Mouse (Mus musculus): Measurements from ENCODE around the gene Ulk4.
"Not testable (repeated sequence)": the region's sequence is repeated elsewhere in the genome, so short reads cannot be mapped to it uniquely, and the experiment has no call there.

The Ulk4 gene

DNA sequence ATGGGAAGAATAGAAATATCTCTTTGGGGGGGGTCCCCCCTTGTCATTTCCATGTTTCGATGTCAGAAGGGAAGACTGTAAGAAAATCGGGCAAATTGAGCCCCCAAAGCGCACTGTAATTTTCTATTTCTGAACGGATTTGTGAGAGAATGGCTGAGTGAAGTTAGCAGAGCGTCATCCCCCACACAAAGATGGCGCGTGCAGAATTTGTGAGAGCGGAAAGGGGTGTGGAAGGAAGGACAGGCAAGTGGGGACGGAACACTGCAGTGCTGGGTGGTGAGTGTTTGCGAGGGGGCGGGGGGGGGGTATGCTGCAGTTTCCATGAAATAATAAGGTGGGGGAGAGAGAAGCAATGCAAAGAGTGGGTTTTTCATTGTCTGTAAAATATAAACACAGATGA, 347.9 kb downstream of the Ulk4 start, which contains the start of gene Ctnnb1:
TSS of gene Ctnnb1 (plus strand) at position 136 of the 400 bp plus-strand sequence.
- no peak for DNase-seq

DNA sequence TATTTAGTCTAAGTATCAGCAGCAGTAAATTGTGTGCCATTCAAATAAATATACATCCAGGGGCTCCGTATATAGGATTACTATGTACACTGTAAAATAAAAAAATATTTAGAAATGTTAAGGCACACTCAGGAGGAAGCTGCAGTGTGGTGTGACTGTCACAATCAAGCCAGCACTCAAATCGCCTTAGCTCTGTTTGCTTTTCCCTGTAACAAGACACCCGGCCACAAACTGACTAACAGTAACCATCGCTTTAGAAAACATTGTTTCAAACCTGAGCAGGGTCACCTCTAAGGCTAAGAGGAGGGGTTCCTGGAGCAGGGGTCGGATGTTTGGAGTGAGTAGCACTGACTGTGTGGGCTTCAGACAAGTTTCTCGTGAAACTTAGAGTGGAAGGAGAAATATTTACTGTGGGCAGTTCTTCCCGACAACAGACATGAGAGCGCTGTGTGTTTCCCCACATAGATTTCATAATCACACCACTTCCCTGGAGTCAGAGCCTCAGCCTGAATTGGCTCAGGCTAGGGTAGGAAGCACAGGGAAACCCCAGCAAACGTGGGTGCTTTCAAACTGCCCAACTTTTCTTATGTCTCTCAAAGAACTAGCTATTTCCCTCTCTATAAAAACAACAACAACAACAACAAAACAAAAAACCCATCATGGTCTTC, 349.9 kb downstream of the Ulk4 start:
- no peak for DNase-seq

DNA sequence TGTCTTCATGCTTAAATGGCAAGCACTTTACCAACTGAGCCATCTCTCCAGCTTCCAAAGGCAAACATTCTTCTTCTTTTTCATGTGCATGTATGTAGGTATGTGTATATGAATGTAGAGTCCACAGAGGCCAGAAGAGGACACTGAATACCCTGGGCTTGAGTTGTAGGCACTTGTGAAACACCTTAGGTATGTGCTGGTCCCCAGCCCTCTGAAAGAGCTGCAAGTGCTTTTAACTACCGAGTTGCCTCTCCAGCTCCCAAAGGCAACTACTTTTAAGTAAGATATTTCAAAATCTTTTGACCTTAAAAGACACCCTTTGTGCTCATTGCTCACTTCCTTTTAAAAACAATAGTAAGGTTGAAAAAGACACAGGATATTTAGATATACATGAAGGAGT, 350.9 kb downstream of the Ulk4 start:
- DNase-seq: no peak

DNA sequence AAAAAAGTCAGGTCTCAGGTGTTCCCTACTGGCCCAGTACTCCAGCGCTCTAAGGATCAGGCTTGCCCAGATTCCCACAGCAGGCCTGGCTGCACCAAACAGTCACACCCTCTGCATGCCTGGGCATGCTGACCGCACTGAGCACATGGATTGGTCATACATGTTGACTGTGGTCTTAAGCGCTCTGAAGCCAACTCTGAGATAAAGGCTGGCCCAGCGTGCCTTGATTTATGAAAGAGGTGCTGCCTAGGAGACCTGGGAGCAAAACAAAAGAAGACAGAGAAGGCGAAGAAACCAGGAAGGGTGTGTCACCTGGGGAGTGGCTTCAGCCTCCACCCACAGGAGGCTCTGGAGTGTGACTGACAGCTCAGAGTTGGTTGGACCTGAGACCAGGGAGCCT, 357.9 kb downstream of the Ulk4 start:
- DNase-seq: no peak

DNA sequence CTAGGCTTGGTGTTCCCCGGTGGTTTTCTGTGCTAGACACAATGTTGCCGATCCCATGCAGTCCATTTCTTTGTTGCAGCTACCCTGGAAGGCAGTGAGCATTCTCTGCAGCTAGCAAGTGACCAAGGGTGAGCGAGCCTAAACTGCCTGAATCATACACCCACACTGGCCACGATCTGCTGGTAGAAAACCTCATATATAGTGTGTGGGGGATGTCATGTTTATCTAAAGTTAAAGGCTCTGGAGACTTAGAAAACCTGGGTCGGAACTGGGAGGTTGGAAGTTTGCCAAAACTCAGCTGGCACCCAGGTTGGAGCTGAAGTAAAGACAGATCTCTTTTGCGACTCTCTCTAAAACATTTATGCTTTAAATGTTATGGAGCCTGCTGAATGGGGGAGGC, 358.4 kb downstream of the Ulk4 start:
- DNase-seq: peak; percentile 34

DNA sequence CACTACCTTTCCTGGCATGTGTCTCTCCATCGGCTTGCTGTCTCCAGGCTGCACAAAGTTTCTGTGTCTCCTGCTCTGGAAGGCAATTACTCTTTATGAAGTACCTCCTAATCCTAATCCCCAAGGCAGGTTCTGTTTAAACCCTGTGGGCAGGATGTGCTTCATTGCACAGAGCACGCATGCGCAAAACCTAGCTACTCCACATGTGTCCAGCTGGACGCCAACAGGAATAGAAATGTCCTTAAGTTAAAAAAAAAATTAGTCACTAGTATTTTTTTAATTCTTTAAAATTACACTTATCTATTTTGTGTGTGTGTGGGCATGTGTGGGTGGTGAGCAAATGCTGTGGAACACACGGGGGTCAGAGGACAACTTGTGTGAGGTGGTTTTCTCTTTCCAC, 358.8 kb downstream of the Ulk4 start:
- DNase-seq: peak; percentile 19

DNA sequence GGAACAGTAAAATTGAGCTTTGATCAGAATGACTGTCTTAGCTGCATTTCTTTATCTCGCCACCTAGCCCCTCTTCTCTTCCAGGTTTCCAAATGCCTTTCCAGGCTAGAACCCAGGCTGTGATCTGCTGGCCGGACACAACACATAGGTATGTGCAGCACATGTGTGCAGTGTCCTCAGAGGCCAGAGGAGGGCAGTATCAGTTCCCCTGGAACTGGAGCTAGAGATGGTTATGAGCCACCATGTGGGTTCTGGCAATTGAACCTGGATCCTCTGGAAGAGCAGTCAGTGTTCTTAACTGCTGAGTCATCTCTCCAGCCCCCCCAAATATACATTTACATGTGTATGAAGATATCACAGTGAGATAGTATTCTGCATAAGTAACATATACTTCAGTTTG, 359.4 kb downstream of the Ulk4 start:
- not testable (repeated sequence) for DNase-seq

DNA sequence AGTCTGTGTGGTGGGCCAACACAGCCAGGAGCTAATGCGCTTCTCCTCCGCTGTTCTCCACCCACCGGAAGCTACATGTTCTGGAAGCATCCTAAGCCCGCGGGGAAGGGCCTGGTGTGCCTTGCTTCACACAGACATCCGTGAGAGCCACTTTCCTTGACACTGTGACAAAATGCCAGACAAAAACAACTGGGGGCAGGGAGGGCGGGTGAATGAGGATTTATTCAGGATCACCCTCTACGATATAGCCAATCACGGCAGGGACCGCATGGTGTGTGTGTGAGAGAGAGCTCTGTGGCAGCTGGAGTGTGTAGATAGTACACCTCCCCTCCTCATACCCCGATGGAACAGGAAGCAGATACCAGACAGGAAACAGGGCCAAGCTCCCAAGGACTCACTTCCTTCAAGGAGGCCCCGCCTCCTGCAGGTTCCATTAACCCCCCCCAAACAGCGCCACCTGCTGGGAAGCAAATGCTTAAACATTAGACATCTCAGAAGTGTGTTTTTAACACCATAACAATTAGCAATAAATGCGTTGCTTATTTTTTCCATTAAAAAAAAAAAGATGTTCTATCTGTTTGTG, 362.0 kb downstream of the Ulk4 start:
- no peak for DNase-seq

DNA sequence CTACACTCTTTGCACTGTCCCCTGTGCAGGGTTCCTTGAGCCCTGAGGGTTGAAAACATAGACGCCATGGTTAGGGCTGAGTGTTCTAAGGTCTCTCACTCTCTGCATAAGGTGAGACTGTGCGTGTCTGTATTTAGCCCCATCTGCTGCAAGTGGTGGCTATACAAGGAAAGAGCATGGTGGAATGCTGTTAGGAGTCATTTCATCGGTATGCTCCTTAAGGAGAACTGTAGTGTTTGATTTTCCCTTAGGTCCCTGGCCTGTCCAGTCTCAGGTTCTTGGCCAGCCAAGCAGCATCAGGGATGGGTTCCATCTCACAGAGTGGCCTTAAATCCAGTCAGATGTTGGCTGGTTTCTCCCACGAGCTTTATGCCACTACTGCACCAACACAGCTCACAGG, 362.6 kb downstream of the Ulk4 start:
- no peak for DNase-seq

DNA sequence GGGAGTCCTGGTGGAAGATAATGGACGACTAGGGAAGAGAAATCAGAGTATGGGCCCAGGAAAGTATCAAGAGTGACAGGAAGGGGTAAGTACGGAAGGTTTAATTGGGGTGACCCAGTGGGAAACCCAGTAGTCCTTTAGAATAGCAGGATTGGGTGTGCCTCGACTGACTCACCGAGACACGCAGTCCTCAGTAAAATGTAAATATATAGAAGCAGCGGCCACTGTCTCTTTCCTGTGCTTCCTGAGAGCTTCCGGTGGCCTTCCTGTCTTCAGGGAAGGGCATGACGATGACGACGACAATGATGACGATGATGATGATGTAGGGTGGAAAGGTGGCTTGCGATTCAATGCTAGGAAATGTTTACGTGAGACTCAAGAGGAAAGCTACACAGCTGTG, 363.8 kb downstream of the Ulk4 start:
- no peak for DNase-seq

DNA sequence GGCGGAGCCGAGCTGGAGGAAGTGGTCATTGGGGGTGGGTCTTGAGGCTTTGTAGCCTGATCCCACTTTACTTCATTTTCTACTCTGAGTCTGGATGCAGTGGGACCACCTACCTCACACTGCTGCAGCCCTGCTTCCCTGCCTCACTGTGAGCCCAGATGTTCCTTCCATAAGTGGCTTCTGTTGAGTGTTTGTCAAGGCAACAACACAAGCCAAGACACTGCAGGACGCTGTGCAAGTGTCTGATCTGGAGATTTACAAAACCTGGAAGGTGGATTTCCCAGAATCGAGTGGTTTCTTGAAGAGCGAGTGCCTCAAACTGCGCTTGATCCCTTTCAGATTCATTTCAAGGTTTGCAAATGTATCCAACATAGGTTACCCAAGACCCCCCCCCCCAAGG, 368.5 kb downstream of the Ulk4 start:
- DNase-seq: no peak

Data from right cerebral cortex, postnatal 14 days (tissue).